Mouse (Mus musculus) small intestine, adult 2 months (tissue): ENCODE results near the gene Map2k2.

ENCODE experiments used
- CTCF ChIP-seq: fragments of 200-500 bp; IDR thresholded peaks from 2 replicates; pipeline ENCODE4 v1.5.1; 2012; ENCODE audit warnings: low read depth, mild to moderate bottlenecking, control low read depth, inconsistent platforms, low read length, moderate library complexity, mixed read lengths; ENCODE audit not compliant: insufficient replicate concordance, insufficient read length; ENCODE audit errors: extremely low read depth
- POLR2A ChIP-seq: fragments of 200-500 bp; IDR thresholded peaks from 2 replicates; pipeline ENCODE4 v1.6.1; 2012; ENCODE audit warnings: low read depth, mild to moderate bottlenecking, control low read depth, inconsistent platforms, low read length, moderate library complexity

- no peak for TF ChIP-seq CTCF
- TF ChIP-seq POLR2A, result peak; percentile 21; the same call in 1 of the 2 replicates
Observed at GRCm38 (mm10) chr10:81141455-81142210, 35.9 kb downstream of the Map2k2 start.
